Mouse (Mus musculus): ENCODE results near the gene Fmnl2. TPM values are rescaled to one million over a fixed set of nuclear protein-coding genes. Genes with fewer than 3 reads are reported as not detected.

Fmnl2 gene
- total and polyA plus RNA-seq, 3 experiments = 1.2 to 6.3 (median 4.5) TPM

DNA sequence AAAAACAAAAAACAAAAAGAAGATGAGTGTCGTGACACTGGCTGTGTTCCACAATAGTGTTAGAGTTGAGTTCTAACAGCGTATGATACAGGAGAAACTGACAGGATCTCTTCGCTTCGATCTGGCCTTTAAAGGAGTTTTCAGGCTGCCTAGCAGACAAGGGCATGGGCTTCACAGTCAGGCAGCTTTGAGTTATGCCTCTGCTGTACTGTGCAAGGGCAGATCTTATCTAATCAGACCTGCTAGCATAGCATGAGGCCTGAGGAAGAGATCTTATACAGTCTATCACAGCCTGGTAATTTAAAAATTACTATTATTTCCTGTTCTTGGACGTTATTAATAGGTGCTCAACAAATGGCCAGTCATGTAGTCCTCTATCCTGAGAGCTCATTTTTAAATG is 86.9 kb downstream of the Fmnl2 start:
- intact Hi-C loops (cut with DNase I) = loop anchor here (5.0 kb wide), 1 partner anchor 87 kb away; the partner anchor contains the start of gene Fmnl2
- peaks cover 10% of the 10 kb centered on the region for H3K36me3 ChIP-seq (ENCODE audit: control insufficient read depth, insufficient read depth, low read length)
- H3K79me2 ChIP-seq (replicated peaks; ENCODE audit: control insufficient read depth, insufficient read depth, low read length) = no peaks in the 10 kb centered on the region; the same call in none of the 2 replicates
- peaks cover 7% of the 10 kb centered on the region for H3K4me1 ChIP-seq (ENCODE audit: control insufficient read depth, insufficient read depth, low read length)
- DNase-seq = no peak
- no peak for TF ChIP-seq POLR2A (IDR thresholded peaks at IDR 0.05; ENCODE audit: insufficient read depth, low read depth, low read length)
- 76% methylated on average over 5 of the region's 5 CpGs for WGBS
- no peak overlapping the region for H3K4me3 ChIP-seq
- H3K27me3 ChIP-seq (ENCODE audit: control insufficient read depth, insufficient read depth, low read length) = no peaks in the 10 kb centered on the region
- H3K9ac ChIP-seq (ENCODE audit: low read depth, low read length) = no peak overlapping the region
- H3K27ac ChIP-seq = no peak overlapping the region; the same call in 1 of the 2 replicates

DNA sequence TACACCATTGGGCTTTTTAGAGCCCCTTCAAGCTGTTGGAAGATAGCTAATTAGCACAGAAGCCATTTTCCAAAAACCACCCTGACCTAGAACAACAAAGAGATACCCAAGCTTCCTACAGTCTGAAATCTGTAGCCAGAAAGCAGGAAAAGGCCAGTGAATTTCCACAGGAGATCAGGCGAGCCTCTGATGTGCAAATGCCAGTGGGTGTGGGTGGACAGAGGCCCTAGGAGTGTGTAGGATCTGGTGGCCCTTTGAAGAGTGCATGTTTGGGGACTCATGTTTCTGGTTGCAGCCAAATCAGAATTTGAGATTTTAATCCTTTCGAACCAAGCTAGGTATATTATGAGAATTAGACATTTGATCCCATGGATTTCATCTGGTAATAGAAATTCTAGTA is 88.4 kb downstream of the Fmnl2 start:
- intact Hi-C loops (cut with DNase I) = no loop called here
- H3K79me2 ChIP-seq (replicated peaks; ENCODE audit: control insufficient read depth, insufficient read depth, low read length) = no peaks in the 10 kb centered on the region; the same call in none of the 2 replicates

DNA sequence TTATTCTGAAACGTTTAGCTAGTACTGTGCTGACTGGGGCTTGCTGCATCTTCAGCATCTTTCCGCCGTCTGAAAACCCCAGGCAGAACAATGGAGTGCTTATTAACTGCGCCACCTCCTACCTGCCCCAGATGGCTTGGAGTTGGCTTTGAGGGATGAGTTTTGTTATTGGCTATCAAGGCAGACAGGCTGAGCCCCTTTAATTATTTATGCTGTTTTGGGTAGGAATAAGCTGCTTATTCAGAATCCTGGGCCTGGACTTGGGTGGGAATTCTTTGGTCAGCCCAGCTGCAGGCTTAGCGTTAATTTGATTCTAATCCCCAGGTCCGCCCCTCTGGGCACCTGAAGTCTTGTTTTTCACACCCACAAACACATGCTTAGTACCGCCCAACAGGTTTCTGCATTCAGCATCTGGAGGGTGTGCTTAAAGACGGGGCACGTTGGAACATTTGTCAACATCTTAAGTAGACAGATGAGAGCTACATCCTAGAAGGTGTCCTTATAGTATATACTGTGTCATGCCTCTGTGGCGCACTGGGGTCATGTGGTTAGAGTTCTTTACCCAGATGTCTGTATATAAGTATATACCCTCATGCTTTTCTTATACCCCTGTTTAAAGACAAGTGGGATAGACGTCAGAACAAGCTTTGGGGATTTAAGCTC is 89.0 kb downstream of the Fmnl2 start:
- DNase-seq = no peak
- Histone ChIP-seq H3K9ac (ENCODE audit: low read depth, low read length) (no peak overlapping the region), H3K4me1 (ENCODE audit: control insufficient read depth, insufficient read depth, low read length) (peaks cover 7% of the 10 kb centered on the region), H3K27me3 (ENCODE audit: control insufficient read depth, insufficient read depth, low read length) (no peaks in the 10 kb centered on the region), H3K79me2 (replicated peaks; ENCODE audit: control insufficient read depth, insufficient read depth, low read length) (no peaks in the 10 kb centered on the region; the same call in none of the 2 replicates), H3K27ac (no peak overlapping the region), H3K36me3 (ENCODE audit: control insufficient read depth, insufficient read depth, low read length) (peaks cover 10% of the 10 kb centered on the region), H3K4me3 (no peak overlapping the region)
- no peak for TF ChIP-seq EP300 (IDR thresholded peaks at IDR 0.05; ENCODE audit: insufficient read depth, low read depth, low read length)
- no peak for TF ChIP-seq CTCF (IDR thresholded peaks at IDR 0.05)
- no peak for TF ChIP-seq POLR2A (IDR thresholded peaks at IDR 0.05; ENCODE audit: insufficient read depth, low read depth, low read length)
- intact Hi-C loops (cut with DNase I) = no loop called here
- WGBS = 90% methylated on average over 11 of the region's 11 CpGs

More for the DNA sequence above, 88.4 kb downstream of the Fmnl2 start:
- Histone ChIP-seq H3K9ac (ENCODE audit: low read depth, low read length) (no peak overlapping the region), H3K4me3 (no peak overlapping the region), H3K27ac (no peak overlapping the region), H3K27me3 (ENCODE audit: control insufficient read depth, insufficient read depth, low read length) (no peaks in the 10 kb centered on the region), H3K36me3 (ENCODE audit: control insufficient read depth, insufficient read depth, low read length) (peaks cover 10% of the 10 kb centered on the region), H3K4me1 (ENCODE audit: control insufficient read depth, insufficient read depth, low read length) (peaks cover 7% of the 10 kb centered on the region)
- TF ChIP-seq EP300 (IDR thresholded peaks at IDR 0.05; ENCODE audit: insufficient read depth, low read depth, low read length) = no peak
- no peak for TF ChIP-seq POLR2A (IDR thresholded peaks at IDR 0.05; ENCODE audit: insufficient read depth, low read depth, low read length)
- TF ChIP-seq CTCF (IDR thresholded peaks at IDR 0.05) = no peak
- WGBS = 88% methylated on average over 2 of the region's 2 CpGs
- no peak for DNase-seq

DNA sequence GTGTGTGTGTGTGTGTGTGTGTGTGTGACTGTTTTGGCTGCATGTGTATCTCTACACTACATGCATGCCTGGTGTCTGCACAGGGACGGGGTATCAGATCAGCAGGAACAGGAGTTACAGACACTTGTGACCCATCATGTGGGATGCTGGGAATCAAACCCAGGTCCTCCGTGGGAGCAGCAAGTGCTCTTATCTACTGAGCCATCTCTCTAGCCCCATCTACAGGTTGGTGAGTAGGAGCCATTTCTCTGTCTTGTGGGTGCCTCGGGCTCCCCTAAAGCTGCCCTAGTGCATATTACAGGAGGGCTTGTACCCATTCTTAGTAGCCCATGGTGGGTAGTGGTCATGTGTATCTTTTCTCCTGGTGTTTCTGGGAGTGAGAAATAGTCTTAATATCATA is 90.7 kb downstream of the Fmnl2 start:
- peaks cover 5% of the 10 kb centered on the region for H3K4me1 ChIP-seq (ENCODE audit: control insufficient read depth, insufficient read depth, low read length)
- peaks cover 4% of the 10 kb centered on the region for H3K36me3 ChIP-seq (ENCODE audit: control insufficient read depth, insufficient read depth, low read length)
- 95% methylated on average over 3 of the region's 3 CpGs for WGBS
- H3K4me3 ChIP-seq = no peak overlapping the region
- no peak overlapping the region for H3K27ac ChIP-seq
- TF ChIP-seq EP300 (IDR thresholded peaks at IDR 0.05; ENCODE audit: insufficient read depth, low read depth, low read length) (no peak), CTCF (IDR thresholded peaks at IDR 0.05) (no peak), POLR2A (IDR thresholded peaks at IDR 0.05; ENCODE audit: insufficient read depth, low read depth, low read length) (no peak)
- no peaks in the 10 kb centered on the region for H3K27me3 ChIP-seq (ENCODE audit: control insufficient read depth, insufficient read depth, low read length)
- intact Hi-C loops (cut with DNase I) = no loop called here
- no peak for DNase-seq
- no peak overlapping the region for H3K9ac ChIP-seq (ENCODE audit: low read depth, low read length)
- H3K79me2 ChIP-seq (replicated peaks; ENCODE audit: control insufficient read depth, insufficient read depth, low read length) = no peaks in the 10 kb centered on the region; the same call in none of the 2 replicates

DNA sequence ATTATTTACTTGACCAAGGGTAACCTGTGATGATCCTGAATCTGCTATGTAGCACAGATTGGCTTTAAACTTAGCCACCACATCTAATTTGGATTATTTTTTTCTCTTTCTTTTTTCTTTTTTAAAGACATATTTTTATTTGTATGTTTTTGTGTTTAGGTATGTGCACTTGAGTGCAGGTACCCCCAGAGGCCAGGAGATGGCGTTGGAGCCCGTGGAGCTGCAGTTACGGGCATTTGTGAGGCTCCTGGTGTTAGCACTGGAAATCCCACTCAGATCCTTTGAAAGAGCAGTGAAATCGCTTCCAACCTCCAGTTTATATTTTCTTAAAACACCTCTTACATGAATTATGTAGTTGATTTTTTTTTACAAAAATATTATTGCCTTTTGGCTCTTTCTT is 91.9 kb downstream of the Fmnl2 start:
- TF ChIP-seq EP300 (IDR thresholded peaks at IDR 0.05; ENCODE audit: insufficient read depth, low read depth, low read length) (no peak), CTCF (IDR thresholded peaks at IDR 0.05) (peak; percentile 36; the same call in 1 of the 2 replicates)
- intact Hi-C loops (cut with DNase I) = no loop called here
- H3K4me1 ChIP-seq (ENCODE audit: control insufficient read depth, insufficient read depth, low read length) = peaks cover under 1% of the 10 kb centered on the region
- no peaks in the 10 kb centered on the region; the same call in none of the 2 replicates for H3K79me2 ChIP-seq (replicated peaks; ENCODE audit: control insufficient read depth, insufficient read depth, low read length)
- DNase-seq = no peak
- no peak overlapping the region for H3K4me3 ChIP-seq
- H3K9ac ChIP-seq (ENCODE audit: low read depth, low read length) = no peak overlapping the region
- H3K27me3 ChIP-seq (ENCODE audit: control insufficient read depth, insufficient read depth, low read length) = no peaks in the 10 kb centered on the region
- H3K36me3 ChIP-seq (ENCODE audit: control insufficient read depth, insufficient read depth, low read length) = no peaks in the 10 kb centered on the region; the same call in 1 of the 2 replicates
- H3K27ac ChIP-seq = no peak overlapping the region
- 97% methylated on average over 4 of the region's 4 CpGs for WGBS

DNA sequence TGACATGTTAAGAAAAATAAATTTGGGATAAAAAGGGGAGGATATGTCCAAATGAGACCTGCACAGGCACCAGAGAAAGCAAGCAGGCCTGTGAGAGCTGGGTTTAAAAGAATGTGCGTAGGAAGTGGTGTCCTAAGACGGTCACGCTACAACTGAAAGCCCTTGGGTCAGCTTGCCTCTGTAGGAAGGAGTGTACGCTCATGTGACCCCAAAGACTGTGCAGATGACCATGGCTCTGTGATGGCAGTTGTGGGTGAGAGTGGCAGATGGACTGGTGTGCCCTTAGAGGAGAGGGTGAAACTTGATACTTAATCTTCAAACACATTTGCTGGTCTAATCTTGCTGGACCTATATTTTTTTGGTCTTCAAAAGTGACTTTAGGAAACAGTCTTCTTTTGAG is 92.6 kb downstream of the Fmnl2 start:
- WGBS = 85% methylated on average over 4 of the region's 4 CpGs
- Histone ChIP-seq H3K79me2 (replicated peaks; ENCODE audit: control insufficient read depth, insufficient read depth, low read length) (no peaks in the 10 kb centered on the region; the same call in none of the 2 replicates), H3K27ac (peak overlapping the region; percentile 20; the same call in 1 of the 2 replicates), H3K27me3 (ENCODE audit: control insufficient read depth, insufficient read depth, low read length) (no peaks in the 10 kb centered on the region), H3K9ac (ENCODE audit: low read depth, low read length) (no peak overlapping the region), H3K4me3 (no peak overlapping the region), H3K4me1 (ENCODE audit: control insufficient read depth, insufficient read depth, low read length) (peaks cover 3% of the 10 kb centered on the region), H3K36me3 (ENCODE audit: control insufficient read depth, insufficient read depth, low read length) (no peaks in the 10 kb centered on the region)
- no peak for DNase-seq
- TF ChIP-seq CTCF (IDR thresholded peaks at IDR 0.05) = no peak
- no peak for TF ChIP-seq EP300 (IDR thresholded peaks at IDR 0.05; ENCODE audit: insufficient read depth, low read depth, low read length)
- no peak for TF ChIP-seq POLR2A (IDR thresholded peaks at IDR 0.05; ENCODE audit: insufficient read depth, low read depth, low read length)
- intact Hi-C loops (cut with DNase I) = no loop called here

Measured in heart, adult 2 months (tissue).